Mouse (Mus musculus) thymus, adult 2 months (tissue): ENCODE data around the gene Ash1l. TPM values are rescaled to one million over a fixed set of nuclear protein-coding genes. Genes with fewer than 3 reads are reported as not detected.
A peak's percentile ranks its signal among the peaks of the same experiment; 100 is the strongest.

Experiments
- DNase-seq: peaks from one replicate; pipeline ENCODE4 v3.0.0; 2021
- H3K27ac ChIP-seq: fragments of 200-500 bp; 2 replicates; pipeline ENCODE4 v1.5.1; 2012; ENCODE audit warnings: low read length, control low read depth; ENCODE audit not compliant: control insufficient read depth, insufficient read depth
- H3K27me3 ChIP-seq: fragments of 200-500 bp; 2 replicates; pipeline ENCODE4 v1.6.1; 2012; ENCODE audit warnings: mild to moderate bottlenecking, low read length, moderate library complexity, mixed read lengths; ENCODE audit not compliant: control insufficient read depth, insufficient read depth
- H3K36me3 ChIP-seq: fragments of 200-500 bp; 2 replicates; pipeline ENCODE4 v1.6.1; 2012; ENCODE audit warnings: mild to moderate bottlenecking, low read length, moderate library complexity; ENCODE audit not compliant: control insufficient read depth, insufficient read depth
- H3K4me1 ChIP-seq: fragments of 200-500 bp; replicated peaks from 2 replicates; pipeline ENCODE4 v1.6.1; 2012; ENCODE audit warnings: low read length; ENCODE audit not compliant: control insufficient read depth, insufficient read depth
- H3K4me3 ChIP-seq: fragments of 200-500 bp; 2 replicates; pipeline ENCODE4 v1.5.1; 2012; ENCODE audit warnings: mild to moderate bottlenecking, low read length, control low read depth, moderate library complexity; ENCODE audit not compliant: control insufficient read depth, insufficient read depth
- CTCF ChIP-seq: fragments of 200-500 bp; IDR thresholded peaks from 2 replicates; pipeline ENCODE4 v1.5.1; 2012; ENCODE audit warnings: mild to moderate bottlenecking, control low read depth, low read length, moderate library complexity, borderline replicate concordance; ENCODE audit not compliant: control insufficient read depth, poor library complexity, insufficient read depth; ENCODE audit errors: extremely low read depth
- POLR2A ChIP-seq: fragments of 200-500 bp; IDR thresholded peaks from 2 replicates; pipeline ENCODE4 v1.6.1; 2012; ENCODE audit warnings: mild to moderate bottlenecking, low read length, control low read depth, moderate library complexity; ENCODE audit not compliant: control insufficient read depth, poor library complexity, insufficient read depth; ENCODE audit errors: extremely low read depth
- WGBS: fragments of 180-500 bp; shearing (Covaris S2); methylation state at CpG from one replicate; pipeline ENCODE4 v1.1.7; 2018; 5-methylcytosine and 5-hydroxymethylcytosine counted together
- polyA plus RNA-seq: library from polyadenylated mRNA; depleted of rRNA; stranded (reverse); fragments of >200 nt; gene quantifications from 2 replicates; pipeline ENCODE4 v1.2.3, GENCODE M21; 2012

The Ash1l gene
- polyA plus RNA-seq, 1 experiment: 12.8 TPM

DNA sequence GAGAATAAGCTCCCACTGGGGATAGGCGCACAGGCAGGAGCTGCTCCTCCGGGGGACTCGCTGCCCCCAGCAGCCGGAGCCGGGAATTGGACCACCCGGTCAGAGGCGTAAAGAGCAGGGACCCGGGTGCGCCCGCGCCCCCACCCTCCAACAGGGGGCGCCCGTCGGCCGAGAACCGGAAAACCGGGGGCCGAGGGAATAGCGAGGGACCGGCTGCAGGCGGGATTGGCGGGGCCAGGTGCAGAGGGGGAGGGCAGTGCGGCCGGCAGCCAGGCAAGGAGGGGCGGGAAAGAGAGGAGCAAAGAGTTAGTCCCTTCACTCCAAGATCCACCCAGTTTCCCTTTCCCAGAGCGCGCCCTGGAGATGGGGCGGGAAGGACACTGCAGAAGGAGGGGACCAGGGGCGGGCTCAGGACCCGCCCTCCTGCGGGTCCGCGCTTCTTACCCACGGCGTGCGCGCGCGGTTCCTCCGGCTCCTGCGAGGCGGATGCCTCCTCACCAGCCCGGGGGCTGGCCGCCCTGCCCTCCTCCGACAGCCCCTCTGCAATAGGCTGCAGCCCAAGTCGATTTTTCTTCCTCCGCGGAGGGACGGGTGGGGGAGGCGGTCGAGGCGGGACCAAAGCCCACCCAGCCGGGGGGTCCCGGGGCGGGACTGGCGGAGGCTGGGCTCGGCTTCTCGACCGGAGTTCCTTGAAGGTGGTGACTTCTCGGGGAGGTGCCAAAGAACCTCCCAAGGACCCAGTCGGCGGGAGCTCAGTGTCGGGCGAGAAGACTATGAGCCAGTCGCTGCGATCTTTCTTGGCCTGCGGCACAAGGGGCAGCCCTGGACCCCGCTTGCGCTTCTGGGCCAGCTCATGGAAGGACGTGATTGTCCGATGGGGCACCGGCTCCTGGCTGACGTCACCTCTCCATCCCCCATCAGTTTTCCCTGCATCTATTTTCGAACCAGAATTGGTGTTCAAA lies 140.6 kb downstream of the Ash1l start:
- DNase-seq: peak; percentile 87
- peak overlapping the region; percentile 65 for H3K4me3 ChIP-seq
- TF ChIP-seq CTCF (peak; percentile 92; the same call in 1 of the 2 replicates), POLR2A (0 out of 2 replicates have a peak, but pooled peaks have one; percentile 23)
- no peak overlapping the region for H3K27ac ChIP-seq
- 1% methylated on average over 74 of the region's 74 CpGs for WGBS
- H3K4me1 ChIP-seq: peaks cover 26% of the 10 kb centered on the region
- no peaks in the 10 kb centered on the region for H3K36me3 ChIP-seq
- peaks cover 8% of the 10 kb centered on the region; the same call in 1 of the 2 replicates for H3K27me3 ChIP-seq

DNA sequence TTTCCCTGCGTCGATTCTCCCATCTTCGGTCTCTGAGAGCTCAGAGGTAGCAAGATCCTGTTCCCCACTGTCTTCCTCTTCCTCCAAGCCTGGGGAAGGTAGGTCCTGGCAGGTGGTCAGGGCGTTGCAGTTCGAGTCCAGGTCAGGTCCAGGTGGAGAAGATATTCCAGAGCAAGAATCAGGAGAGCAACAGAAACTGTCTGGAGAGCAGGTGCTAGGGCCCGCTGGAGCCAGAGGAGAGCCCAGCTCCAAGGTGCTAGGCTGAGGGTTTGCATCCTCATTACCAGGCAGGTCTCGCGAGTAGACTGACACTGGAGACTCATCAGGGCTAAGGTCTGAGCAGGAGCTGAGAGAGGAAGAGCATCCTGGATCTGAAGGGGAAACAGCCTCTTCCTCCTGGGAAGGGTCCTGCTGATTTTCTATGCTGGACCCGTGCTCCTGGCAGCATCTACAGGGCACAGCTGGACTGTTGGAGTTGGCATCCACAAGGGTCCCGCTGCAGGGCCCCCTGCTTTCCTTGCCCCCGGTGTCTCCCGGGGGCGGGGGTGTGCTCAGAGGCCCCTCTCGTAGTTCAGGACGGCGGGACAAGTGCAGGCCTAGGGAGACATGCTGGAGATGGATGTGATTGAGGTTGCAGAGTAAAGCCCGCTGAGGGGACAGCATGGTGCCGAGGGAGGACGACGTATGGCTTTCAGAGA lies 141.5 kb downstream of the Ash1l start:
- H3K4me1 ChIP-seq: peaks cover 26% of the 10 kb centered on the region
- H3K4me3 ChIP-seq: no peak overlapping the region

GRCm38 (mm10) chr3:89092509-89093090 lies 142.2 kb downstream of the Ash1l start:
- WGBS: 45% methylated on average over 11 of the region's 11 CpGs
- H3K4me3 ChIP-seq: no peak overlapping the region
- no peaks in the 10 kb centered on the region for H3K36me3 ChIP-seq
- DNase-seq: no peak
- peaks cover 24% of the 10 kb centered on the region for H3K4me1 ChIP-seq
- TF ChIP-seq POLR2A: no peak
- TF ChIP-seq CTCF: no peak
- peaks cover 8% of the 10 kb centered on the region; the same call in 1 of the 2 replicates for H3K27me3 ChIP-seq
- H3K27ac ChIP-seq: no peak overlapping the region

More for the DNA sequence above, 141.5 kb downstream of the Ash1l start:
- Histone ChIP-seq H3K27ac (no peak overlapping the region), H3K36me3 (no peaks in the 10 kb centered on the region), H3K27me3 (peaks cover 8% of the 10 kb centered on the region; the same call in 1 of the 2 replicates)
- DNase-seq: no peak
- no peak for TF ChIP-seq CTCF
- no peak for TF ChIP-seq POLR2A
- 36% methylated on average over 20 of the region's 20 CpGs for WGBS

- H3K36me3 ChIP-seq: no peaks in the 10 kb centered on the region
- WGBS: 24% methylated on average over 18 of the region's 18 CpGs
These were observed 142.8 kb downstream of the Ash1l start, which contains the start of gene Rusc1 for GRCm38 (mm10) chr3:89093175-89093574. TSS of gene Rusc1 (minus strand) at chr3:89093311.

GRCm38 (mm10) chr3:89094021-89094420 lies 143.6 kb downstream of the Ash1l start:
- Histone ChIP-seq H3K4me3 (no peak overlapping the region), H3K27ac (no peak overlapping the region), H3K36me3 (no peaks in the 10 kb centered on the region), H3K4me1 (peaks cover 13% of the 10 kb centered on the region), H3K27me3 (peaks cover 8% of the 10 kb centered on the region; the same call in 1 of the 2 replicates)
- WGBS: 94% methylated on average over 10 of the region's 10 CpGs
- no peak for TF ChIP-seq POLR2A
- no peak for TF ChIP-seq CTCF
- DNase-seq: no peak

More at GRCm38 (mm10) chr3:89093175-89093574, 142.8 kb downstream of the Ash1l start, which contains the start of gene Rusc1:
- H3K4me1 ChIP-seq: peaks cover 19% of the 10 kb centered on the region
- no peak within 1 kb of the TSS for H3K4me3 ChIP-seq
- TF ChIP-seq CTCF (no peak), POLR2A (no peak)
- no peak within 1 kb of the TSS for H3K27ac ChIP-seq
- DNase-seq: peak; percentile 58
- peaks cover 8% of the 10 kb centered on the region; the same call in 1 of the 2 replicates for H3K27me3 ChIP-seq
